Mouse (Mus musculus) spleen, postnatal 4 days (tissue): Measurements from ENCODE around the gene Gm1043.

Source experiments
- DNase-seq, 2 experiments: peaks; one replicate each; pipeline ENCODE4 v3.0.0; 2022; ENCODE audit warnings: low spot score in 2 of 2

Gm1043 gene

DNA sequence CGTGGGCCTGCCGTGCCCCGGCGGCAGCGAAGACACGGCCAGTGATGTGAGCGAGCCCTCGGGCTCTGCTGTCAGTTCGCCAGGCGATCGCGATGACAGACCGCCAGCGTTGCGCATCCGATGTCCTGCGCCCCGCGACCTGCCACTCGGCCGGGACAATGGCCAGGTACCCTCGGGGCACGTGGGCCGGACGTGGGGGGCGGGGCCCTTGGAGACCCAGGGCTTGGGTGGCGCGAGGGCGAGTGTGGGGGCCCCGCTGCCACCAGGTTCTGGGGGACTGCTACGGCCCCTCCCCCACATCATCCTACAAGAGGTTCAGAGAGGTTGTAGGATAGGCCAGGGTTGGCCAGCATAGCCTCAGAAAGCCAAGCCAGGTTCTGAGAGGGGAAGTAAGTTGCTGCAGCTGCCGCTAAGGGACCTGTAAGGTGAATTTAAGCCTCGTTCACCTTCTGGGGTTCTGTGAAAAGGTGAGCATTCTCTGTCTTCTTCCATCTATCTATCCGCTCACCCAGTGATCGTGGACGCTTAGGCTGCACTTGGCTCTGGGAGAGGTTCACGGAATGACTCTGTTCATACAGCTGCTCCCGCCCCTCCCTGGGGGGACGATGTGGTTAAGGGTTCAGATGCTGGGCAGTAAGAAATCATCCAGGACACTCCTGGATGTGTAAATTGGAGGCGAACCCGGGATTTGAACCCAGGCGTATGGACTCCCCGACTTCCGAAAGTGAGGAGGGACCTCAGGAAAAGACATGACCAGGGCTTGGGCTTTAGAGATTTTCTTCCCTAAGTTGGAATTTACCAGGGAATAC is 157.4 kb downstream of the Gm1043 start:
- no peak for DNase-seq

DNA sequence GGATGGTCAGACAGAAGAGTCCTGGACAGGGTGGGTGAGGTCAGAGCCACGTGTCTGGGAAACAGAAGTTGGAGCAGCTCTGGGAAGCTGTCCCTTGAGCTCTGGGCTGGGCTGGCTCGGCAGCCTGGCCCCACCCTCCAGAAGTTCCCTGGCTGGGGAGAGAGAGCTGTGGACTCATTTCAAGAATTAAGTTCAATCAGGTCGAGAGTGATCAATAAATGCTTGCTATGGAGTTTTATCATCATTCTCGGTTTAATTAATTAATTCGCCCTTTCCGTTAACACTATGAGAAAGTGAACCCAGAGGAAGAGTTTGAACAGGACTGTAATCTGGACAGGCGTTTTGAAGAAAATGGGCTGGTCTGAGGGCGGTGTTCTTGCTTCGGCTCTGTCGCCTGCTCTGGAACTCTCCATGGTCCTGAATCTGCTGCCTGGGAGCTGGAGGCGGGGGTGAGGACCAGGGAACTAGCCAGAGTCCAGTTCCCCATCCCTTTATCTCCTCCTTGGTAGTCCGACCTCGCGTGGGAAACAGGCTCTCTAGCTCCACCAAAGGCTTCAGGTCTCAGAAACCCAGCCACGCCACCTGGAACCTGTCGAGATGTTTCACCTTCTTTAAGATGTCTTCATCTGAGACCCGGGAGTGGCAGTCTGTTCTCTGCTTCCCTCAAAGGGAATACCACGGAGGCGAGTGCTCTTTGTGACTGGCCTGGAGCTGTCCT is 158.2 kb downstream of the Gm1043 start:
- peak; percentile 36 to 76 for DNase-seq

DNA sequence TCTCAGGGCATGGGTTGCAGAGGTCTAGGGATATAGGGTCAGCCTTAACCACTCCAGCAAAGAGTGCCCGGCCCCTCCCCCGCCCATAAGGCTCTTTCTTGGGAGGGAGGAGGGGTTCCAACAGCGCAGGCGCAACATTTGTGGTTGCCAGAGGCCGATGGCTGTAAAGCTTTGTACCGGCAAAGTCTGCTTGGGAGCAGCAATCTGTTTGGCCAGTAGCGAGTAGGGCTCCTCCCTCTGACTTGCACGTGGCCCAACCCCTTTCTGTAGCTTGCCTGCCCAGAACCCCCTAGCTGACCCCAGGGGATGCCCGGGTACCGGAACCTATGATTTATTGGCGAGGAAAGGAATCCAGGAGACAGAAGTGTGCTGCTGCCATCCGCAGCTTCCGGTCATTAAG is 159.0 kb downstream of the Gm1043 start:
- no peak for DNase-seq

DNA sequence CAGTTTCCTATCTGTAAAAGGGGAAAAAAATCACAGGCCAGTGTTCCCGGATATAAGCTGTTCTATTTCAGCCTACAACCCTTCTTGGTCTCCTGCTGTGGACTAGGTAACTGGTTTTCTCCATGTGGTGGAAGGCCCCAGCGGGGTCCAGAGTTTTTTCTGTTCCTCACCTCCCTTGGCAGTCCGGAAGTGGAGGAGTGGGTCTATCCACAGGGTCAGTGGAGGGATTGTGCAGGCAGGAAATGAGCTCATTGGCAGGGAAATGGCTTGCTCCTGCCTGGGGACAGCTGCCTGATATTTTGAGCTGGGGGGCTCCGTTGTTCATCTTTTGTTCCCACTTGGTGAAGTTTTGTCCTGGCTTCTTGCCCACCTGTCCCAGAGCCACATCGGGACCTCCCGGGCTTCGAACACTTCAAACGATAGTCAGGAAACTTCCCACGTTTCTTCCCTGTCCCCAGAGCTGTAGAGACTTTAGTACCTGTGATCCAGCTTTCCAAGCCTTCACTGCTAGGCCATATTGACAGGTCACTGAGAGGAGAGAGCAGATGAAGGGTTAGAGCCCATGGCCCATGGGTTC is 159.6 kb downstream of the Gm1043 start:
- no peak for DNase-seq

DNA sequence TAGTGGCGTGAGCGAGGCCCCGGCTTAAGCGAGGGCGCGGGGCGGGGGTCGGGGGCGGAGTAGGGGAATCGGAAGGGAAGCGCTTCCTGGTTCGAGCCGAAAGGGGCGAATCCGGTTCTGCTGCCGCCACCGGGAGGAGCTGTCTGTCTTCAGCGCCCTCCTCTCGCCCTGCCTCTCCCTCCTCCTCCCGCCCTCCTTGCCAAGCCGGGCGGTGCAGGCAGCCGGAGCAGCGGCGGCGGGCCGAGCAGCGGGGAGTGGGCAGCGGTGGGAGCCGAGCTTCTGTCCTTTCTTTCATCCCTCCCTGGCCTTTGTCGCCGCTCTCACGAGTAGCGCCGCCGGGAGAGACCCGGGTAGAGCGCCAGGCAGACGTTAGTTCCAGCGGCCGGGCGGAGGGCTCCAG is 160.5 kb downstream of the Gm1043 start:
- no peak for DNase-seq

DNA sequence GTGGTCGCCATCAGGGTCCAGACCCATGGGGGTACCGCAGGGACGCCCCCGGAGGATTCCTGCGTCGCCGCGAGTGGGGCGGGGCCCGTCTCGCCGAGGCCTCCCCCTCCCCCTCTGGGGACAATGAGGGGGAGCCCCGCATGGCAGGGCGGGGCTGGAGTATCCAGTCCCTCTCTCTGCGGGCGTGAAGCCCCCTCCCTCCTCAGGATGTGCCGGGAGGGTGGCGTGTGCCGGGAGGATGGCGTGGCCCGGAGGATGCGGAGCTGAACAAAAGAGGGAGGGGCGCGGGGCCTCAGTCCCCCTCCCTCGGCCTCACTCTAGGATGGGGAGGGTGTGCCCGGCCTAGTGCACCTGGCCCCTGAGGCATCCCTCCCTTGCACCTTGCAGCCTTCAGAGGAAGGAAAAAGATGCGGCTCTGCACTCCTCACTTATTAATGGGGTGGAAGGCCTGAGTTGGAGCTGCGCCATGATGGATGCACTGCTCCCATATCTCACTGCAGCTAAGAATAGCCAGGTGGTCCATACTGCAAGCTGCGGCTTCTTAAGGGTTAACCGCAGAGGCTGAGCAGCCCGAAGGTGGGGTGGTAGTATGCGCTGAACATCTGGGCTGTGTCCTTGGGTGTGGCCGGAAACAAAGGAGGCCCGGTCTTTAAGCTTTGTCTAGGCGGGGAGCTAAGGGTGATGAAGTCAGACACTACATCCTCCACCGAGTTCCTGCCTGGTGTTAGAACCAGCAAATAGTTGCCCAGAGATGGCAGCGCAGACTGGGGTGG is 161.2 kb downstream of the Gm1043 start:
- DNase-seq: no peak

DNA sequence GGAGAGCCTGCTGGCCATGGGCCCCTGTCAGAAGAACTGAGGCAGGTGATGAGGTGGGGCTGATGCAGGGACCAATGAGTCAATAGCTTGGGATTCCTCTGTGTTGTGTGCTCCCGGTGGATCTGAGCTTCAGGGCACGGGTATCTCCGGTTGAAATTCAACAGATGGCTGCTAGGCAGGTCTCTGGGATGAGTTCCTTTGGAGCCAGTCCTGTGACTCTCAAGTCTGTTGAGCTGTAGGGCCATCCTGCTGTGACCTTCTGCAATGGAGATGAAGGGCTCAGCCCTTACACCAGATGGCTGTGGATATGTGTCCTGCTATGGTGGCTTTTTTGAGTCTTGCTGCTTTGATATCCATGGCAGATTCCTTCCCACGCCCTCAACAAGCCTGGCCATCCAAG is 162.3 kb downstream of the Gm1043 start:
- no peak for DNase-seq

DNA sequence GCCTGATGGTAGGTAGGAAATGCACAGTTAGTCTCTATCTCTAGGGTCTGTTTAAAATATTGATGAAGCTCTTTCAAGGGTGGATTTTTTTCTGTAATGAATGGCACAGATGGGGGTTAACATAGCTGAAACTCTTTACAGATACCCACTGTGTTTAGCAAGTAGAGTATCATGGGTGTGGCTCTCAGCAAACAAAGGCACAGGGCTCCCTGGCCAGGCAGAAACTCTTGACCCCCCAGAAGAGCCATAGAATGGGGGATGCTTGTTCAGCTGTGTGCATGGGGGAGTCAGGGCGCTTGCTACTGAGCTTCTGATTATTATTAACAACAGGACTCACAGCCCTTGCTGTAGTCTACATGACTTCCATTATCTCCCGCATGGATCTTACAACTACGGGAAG is 163.7 kb downstream of the Gm1043 start:
- DNase-seq: no peak

DNA sequence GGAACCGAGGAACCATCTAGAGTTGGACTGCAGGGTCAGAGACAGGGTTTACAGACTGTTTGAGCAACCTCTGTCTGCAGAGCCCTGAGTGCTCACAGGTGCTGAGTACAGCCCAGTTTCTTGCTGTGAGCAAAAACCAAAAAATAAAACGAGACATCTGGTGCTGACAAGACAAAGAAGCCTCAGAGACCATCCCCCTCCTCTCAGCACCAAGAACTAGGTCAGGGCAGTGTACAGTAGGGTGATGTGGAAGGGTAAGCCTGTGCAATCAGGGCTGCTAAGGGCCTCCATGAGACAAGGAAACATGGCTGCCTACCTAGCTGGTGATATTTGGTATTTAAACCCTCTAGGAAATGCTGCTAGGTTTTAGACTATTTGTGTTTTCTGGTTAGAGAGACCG is 166.4 kb downstream of the Gm1043 start:
- no peak for DNase-seq

DNA sequence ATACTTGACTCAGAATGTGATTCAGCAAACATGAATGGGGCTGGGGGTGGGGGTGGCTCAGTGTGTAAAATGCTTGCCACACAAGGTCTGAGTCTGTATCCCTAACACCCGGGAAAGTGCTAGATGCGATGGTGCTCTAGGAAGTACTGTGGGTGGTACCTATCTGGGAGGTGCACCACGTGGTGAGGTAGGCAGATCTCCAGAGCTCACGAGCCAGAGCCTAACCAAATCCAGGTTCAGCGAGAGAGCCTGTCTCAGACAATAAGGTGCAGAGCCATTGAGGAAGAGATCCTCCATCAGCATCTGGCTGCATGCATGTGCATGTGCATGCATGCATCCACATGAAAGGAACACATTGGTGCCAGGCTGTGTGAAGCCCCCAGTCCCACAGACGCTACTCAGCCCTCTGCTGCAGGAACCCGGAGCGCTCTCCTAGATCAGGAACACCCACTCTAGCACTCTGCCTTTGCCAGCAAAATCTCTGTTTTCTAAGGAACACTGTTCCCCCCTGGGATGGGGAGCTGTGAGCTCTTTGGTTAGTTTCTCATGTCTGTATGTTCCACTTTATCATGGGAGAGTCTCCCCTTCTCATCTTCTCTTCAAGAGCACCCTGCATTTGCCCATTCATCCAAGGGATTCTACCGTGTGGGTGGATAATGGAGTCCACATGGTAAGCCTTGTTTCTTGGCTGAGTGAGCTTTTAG is 167.1 kb downstream of the Gm1043 start:
- DNase-seq: no peak

DNA sequence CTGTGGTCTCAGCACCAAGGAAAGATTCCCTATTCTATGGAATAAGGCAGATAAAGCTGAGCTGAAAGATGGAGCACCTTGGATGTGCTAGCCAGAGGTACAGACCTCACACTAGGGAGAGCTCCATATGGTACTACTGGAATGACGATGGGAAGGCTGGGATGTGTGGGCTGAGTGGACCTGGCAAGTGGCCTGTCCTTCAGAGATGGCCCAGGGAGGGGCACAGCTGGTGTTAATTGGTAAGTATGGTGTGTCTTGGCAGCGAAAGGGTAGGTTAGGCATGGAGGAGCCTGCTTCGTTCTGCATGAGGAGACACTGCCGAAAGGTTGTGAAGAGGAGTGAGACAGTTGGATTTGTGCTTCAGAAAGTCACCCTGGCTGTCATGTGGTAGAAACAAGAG is 169.4 kb downstream of the Gm1043 start:
- DNase-seq: no peak

DNA sequence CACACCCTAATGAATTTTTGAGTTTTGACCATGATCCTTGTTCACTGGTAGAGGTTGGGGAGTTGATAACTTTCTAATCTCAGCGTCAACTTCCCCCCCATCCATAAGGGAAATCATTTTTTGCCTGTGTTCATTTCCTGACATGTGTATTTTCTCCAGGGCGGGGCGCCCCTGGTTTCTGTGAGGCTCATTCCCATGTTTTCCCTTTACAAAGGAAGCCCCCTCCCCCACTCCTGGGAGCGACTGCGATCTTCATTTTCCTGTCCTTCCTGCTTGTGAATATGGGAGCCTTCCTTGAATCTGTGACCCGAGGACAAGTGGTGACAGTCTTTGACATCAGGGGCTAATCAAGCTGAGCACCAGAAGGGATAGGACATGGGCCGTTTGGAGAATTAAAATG is 171.7 kb downstream of the Gm1043 start:
- DNase-seq: no peak

DNA sequence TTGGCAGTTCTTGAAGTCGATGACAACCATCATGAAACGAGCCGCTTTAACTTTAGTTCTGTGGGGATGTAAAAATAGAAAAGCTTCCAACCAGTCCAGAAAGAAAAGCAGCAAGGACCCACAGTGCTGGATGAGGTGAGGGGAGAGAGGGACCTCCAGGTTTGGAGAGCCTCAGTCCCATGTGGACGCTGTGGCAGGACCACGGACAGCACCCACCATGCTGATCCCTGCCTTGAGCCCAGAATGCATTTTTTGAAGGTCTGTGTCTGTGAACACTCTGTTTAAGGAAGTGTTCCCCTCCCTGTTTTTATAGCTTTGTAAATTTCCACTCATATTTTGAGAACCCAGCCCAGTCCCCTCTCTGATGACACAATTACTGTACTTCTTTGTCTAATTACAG is 172.1 kb downstream of the Gm1043 start:
- no peak for DNase-seq

DNA sequence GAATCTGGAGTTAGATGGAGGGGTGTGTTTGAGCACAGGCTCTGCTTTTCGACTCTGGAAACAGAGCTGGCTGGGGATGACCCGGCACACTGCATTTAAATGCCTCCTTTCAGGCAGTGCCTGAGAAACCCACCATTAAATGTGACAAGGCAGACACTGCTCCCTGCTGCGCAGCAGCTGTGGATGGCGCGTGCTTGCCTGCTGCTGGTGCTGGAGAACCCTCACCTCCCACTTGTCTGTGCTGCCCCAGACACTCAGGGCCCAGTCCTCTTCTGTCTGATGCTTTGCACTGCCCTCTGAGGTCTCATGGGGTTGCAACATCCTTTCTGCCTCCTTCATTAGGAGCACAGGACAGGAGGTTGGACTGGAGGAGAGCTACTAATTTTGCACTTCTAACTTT is 176.6 kb downstream of the Gm1043 start:
- DNase-seq: no peak

DNA sequence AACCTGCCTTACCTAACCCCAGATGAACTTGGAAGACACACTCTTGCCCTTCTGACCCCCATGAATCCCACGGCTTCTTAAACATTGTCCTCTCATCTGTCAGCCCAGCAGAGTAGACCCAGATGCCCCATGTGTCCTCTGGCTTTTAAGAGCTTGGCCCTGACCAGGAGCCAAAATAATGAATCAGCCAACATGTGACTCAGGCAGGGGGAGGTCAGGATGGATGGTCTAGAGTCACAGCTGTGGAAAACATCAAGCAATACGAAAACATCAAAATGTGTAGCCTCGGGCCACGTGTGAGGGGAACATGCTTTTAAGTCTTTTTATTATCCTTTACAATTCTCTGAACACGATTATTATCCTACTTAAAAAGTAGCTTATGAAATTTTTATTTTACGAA is 178.6 kb downstream of the Gm1043 start:
- DNase-seq: no peak
